Mouse (Mus musculus): ENCODE measurements at regions not wholly inside any gene's neighbourhood (a gene's known extent, or its start where the extent isn't known, plus 50 kb on each side); places are given as distances from the start of the nearest gene placed in this dataset.

DNA sequence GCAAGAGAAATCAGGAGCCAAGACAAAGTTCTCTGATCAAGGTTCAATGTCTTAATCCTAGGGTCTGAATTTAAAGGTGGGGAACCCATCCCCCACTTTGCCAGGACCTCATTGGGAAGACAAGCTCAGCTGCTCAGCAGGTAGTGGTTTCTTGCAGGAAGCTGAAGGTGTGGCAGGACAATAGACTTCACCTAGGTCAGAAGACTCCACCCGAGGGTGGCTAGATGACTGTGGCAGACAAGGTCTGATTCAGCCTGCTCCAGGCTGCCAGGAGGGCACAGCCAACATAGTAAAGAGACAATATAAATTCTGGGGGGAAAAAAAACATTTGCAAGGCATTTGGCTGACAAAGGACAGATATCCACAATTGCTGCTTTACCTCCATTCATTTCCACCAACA lies 88.3 kb downstream of the Krtap20-2 start:
- Histone ChIP-seq H3K27me3 (replicated peaks; ENCODE audit: control insufficient read depth, insufficient read depth, low read length) (no peaks in the 10 kb centered on the region), H3K4me1 (ENCODE audit: control insufficient read depth, insufficient read depth, low read length) (no peaks in the 10 kb centered on the region), H3K36me3 (ENCODE audit: control insufficient read depth, insufficient read depth, low read length) (no peaks in the 10 kb centered on the region), H3K4me3 (ENCODE audit: low read depth, low read length) (no peak overlapping the region), H3K4me2 (ENCODE audit: low read length) (no peak overlapping the region), H3K27ac (ENCODE audit: low read depth, low read length) (no peak overlapping the region), H3K9ac (ENCODE audit: low read length) (no peak overlapping the region), H3K9me3 (replicated peaks; ENCODE audit: control insufficient read depth, low read length) (no peaks in the 10 kb centered on the region)
- 50% methylated on average over 1 of the region's 1 CpGs for WGBS
- DNase-seq (ENCODE audit: low spot score) (no peak), ATAC-seq (no peak)

DNA sequence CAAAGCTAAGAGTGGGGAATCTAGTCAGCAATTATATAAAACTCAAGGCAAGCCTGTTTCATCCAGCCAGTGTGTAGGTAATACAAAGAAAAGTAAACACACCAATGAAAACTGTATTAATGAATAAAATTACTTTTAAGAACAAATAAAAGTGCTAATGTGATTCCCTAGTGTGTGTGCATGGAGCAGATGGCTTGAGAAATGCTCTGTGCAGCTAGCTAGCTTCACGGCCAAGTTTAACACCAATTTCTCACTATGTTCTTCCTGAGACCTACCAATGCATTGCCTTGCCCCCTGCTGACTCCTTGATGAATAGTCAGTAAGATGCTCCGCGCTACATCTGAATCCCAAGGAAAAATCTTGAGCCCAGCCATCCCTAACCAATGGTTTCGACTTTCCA lies 91.0 kb downstream of the Krtap20-2 start:
- H3K9me3 ChIP-seq (replicated peaks; ENCODE audit: control insufficient read depth, low read length): no peaks in the 10 kb centered on the region
- H3K4me2 ChIP-seq (ENCODE audit: low read length): no peak overlapping the region
- ATAC-seq (0 out of 2 replicates have a peak, but pooled peaks have one; percentile 40), DNase-seq (ENCODE audit: low spot score) (peak; percentile 15)
- no peak overlapping the region for H3K27ac ChIP-seq (ENCODE audit: low read depth, low read length)
- 83% methylated on average over 4 of the region's 4 CpGs for WGBS
- no peaks in the 10 kb centered on the region for H3K27me3 ChIP-seq (replicated peaks; ENCODE audit: control insufficient read depth, insufficient read depth, low read length)
- H3K9ac ChIP-seq (ENCODE audit: low read length): no peak overlapping the region
- no peaks in the 10 kb centered on the region for H3K4me1 ChIP-seq (ENCODE audit: control insufficient read depth, insufficient read depth, low read length)
- no peak overlapping the region for H3K4me3 ChIP-seq (ENCODE audit: low read depth, low read length)
- no peaks in the 10 kb centered on the region for H3K36me3 ChIP-seq (ENCODE audit: control insufficient read depth, insufficient read depth, low read length)

All from forebrain, embryonic 14.5 days (tissue).